Mouse (Mus musculus): ENCODE results near the gene Dst. TPM values are rescaled to one million over a fixed set of nuclear protein-coding genes. Genes with fewer than 3 reads are reported as not detected.

Gene Dst
- 28.2 and 29.4 TPM in 2 replicates for polyA plus RNA-seq (2015; fragmentation: Nextera tagmentation; extraction: Ambion mirVana)

GRCm38 (mm10) chr1:33908191-33908962 lies at the start of gene Dst:
Dst (plus strand) TSS chr1:33908225.
- H3K27me3 ChIP-seq: peaks cover 24% of the 10 kb centered on the region
- ATAC-seq: peak; percentile 9; the same call in 1 of the 2 replicates
- H3K4me2 ChIP-seq: peak within 1 kb of the TSS; percentile 77
- peak within 1 kb of the TSS; percentile 62 for H3K4me3 ChIP-seq
- H3K36me3 ChIP-seq (ENCODE audit: poor library complexity, severe bottlenecking): no peaks in the 10 kb centered on the region
- H3K4me1 ChIP-seq: peaks cover 14% of the 10 kb centered on the region
- H3K27ac ChIP-seq: no peak within 1 kb of the TSS; the same call in 1 of the 2 replicates
- WGBS: 3% methylated on average over 41 of the region's 44 CpGs
- H3K9ac ChIP-seq: peak within 1 kb of the TSS; percentile 74
- H3K9me3 ChIP-seq (replicated peaks): no peaks in the 10 kb centered on the region

- Histone ChIP-seq H3K27ac (no peak overlapping the region), H3K4me2 (no peak overlapping the region), H3K4me3 (no peak overlapping the region), H3K9ac (no peak overlapping the region), H3K4me1 (no peaks in the 10 kb centered on the region), H3K36me3 (ENCODE audit: poor library complexity, severe bottlenecking) (no peaks in the 10 kb centered on the region), H3K27me3 (no peaks in the 10 kb centered on the region), H3K9me3 (replicated peaks) (no peaks in the 10 kb centered on the region)
- no peak for ATAC-seq
- WGBS: 89% methylated on average over 2 of the region's 2 CpGs
These were observed 39.0 kb upstream of the Dst start for GRCm38 (mm10) chr1:33869031-33869430.

GRCm38 (mm10) chr1:33869437-33869836 lies 38.6 kb upstream of the Dst start:
- Histone ChIP-seq H3K4me1 (no peaks in the 10 kb centered on the region), H3K9ac (no peak overlapping the region), H3K36me3 (ENCODE audit: poor library complexity, severe bottlenecking) (no peaks in the 10 kb centered on the region), H3K27ac (no peak overlapping the region), H3K4me3 (no peak overlapping the region), H3K9me3 (replicated peaks) (no peaks in the 10 kb centered on the region), H3K4me2 (no peak overlapping the region), H3K27me3 (no peaks in the 10 kb centered on the region)
- WGBS: 93% methylated on average over 3 of the region's 3 CpGs
- ATAC-seq: no peak

- H3K9me3 ChIP-seq (replicated peaks): no peaks in the 10 kb centered on the region
- no peak overlapping the region for H3K4me3 ChIP-seq
- ATAC-seq: no peak
- no peaks in the 10 kb centered on the region for H3K36me3 ChIP-seq (ENCODE audit: poor library complexity, severe bottlenecking)
- H3K4me2 ChIP-seq: no peak overlapping the region
- WGBS: 73% methylated on average over 5 of the region's 5 CpGs
- no peaks in the 10 kb centered on the region for H3K4me1 ChIP-seq
- H3K27me3 ChIP-seq: no peaks in the 10 kb centered on the region
- H3K27ac ChIP-seq: no peak overlapping the region
- H3K9ac ChIP-seq: no peak overlapping the region
These were observed 34.5 kb upstream of the Dst start for GRCm38 (mm10) chr1:33873561-33873960.

- H3K9me3 ChIP-seq (replicated peaks): no peaks in the 10 kb centered on the region
- 51% methylated on average over 6 of the region's 6 CpGs for WGBS
- ATAC-seq: no peak
- no peak overlapping the region for H3K4me2 ChIP-seq
- no peaks in the 10 kb centered on the region for H3K27me3 ChIP-seq
- no peaks in the 10 kb centered on the region for H3K4me1 ChIP-seq
- no peak overlapping the region for H3K27ac ChIP-seq
- H3K9ac ChIP-seq: no peak overlapping the region
- no peak overlapping the region for H3K4me3 ChIP-seq
- H3K36me3 ChIP-seq (ENCODE audit: poor library complexity, severe bottlenecking): no peaks in the 10 kb centered on the region
These were observed 32.3 kb upstream of the Dst start for GRCm38 (mm10) chr1:33875691-33876090.

GRCm38 (mm10) chr1:33876416-33876815 lies 31.6 kb upstream of the Dst start:
- Histone ChIP-seq H3K9me3 (replicated peaks) (no peaks in the 10 kb centered on the region), H3K36me3 (ENCODE audit: poor library complexity, severe bottlenecking) (no peaks in the 10 kb centered on the region), H3K27ac (no peak overlapping the region), H3K9ac (no peak overlapping the region), H3K4me1 (no peaks in the 10 kb centered on the region), H3K4me3 (no peak overlapping the region), H3K4me2 (no peak overlapping the region), H3K27me3 (no peaks in the 10 kb centered on the region)
- ATAC-seq: no peak
- 80% methylated on average over 3 of the region's 3 CpGs for WGBS

GRCm38 (mm10) chr1:33878170-33878569 lies 29.9 kb upstream of the Dst start:
- WGBS: 84% methylated on average over 7 of the region's 7 CpGs
- H3K27me3 ChIP-seq: no peaks in the 10 kb centered on the region
- ATAC-seq: no peak
- no peaks in the 10 kb centered on the region for H3K4me1 ChIP-seq
- H3K27ac ChIP-seq: no peak overlapping the region
- H3K9ac ChIP-seq: no peak overlapping the region
- no peaks in the 10 kb centered on the region for H3K36me3 ChIP-seq (ENCODE audit: poor library complexity, severe bottlenecking)
- no peak overlapping the region for H3K4me3 ChIP-seq
- no peak overlapping the region for H3K4me2 ChIP-seq
- no peaks in the 10 kb centered on the region for H3K9me3 ChIP-seq (replicated peaks)

- Histone ChIP-seq H3K4me3 (no peak overlapping the region), H3K9ac (no peak overlapping the region), H3K4me1 (no peaks in the 10 kb centered on the region), H3K27me3 (no peaks in the 10 kb centered on the region), H3K9me3 (replicated peaks) (no peaks in the 10 kb centered on the region), H3K36me3 (ENCODE audit: poor library complexity, severe bottlenecking) (no peaks in the 10 kb centered on the region), H3K27ac (no peak overlapping the region), H3K4me2 (peak overlapping the region; percentile 38)
- 21% methylated on average over 18 of the region's 18 CpGs for WGBS
- no peak for ATAC-seq
These were observed 24.8 kb upstream of the Dst start for GRCm38 (mm10) chr1:33883102-33883839.

GRCm38 (mm10) chr1:33892784-33893183 lies 15.2 kb upstream of the Dst start:
- ATAC-seq: no peak
- 67% methylated on average over 10 of the region's 10 CpGs for WGBS

GRCm38 (mm10) chr1:33896116-33896515 lies 11.9 kb upstream of the Dst start:
- 0 out of 2 replicates have a peak, but pooled peaks have one; percentile 43 for ATAC-seq
- no peak overlapping the region for H3K9ac ChIP-seq

More at GRCm38 (mm10) chr1:33892784-33893183, 15.2 kb upstream of the Dst start:
- no peaks in the 10 kb centered on the region for H3K36me3 ChIP-seq (ENCODE audit: poor library complexity, severe bottlenecking)
- H3K4me2 ChIP-seq: no peak overlapping the region
- no peaks in the 10 kb centered on the region for H3K27me3 ChIP-seq
- H3K9me3 ChIP-seq (replicated peaks): no peaks in the 10 kb centered on the region
- no peak overlapping the region for H3K9ac ChIP-seq
- no peaks in the 10 kb centered on the region for H3K4me1 ChIP-seq
- no peak overlapping the region for H3K27ac ChIP-seq
- H3K4me3 ChIP-seq: no peak overlapping the region

GRCm38 (mm10) chr1:33896666-33897065 lies 11.4 kb upstream of the Dst start:
- no peak overlapping the region for H3K9ac ChIP-seq
- no peaks in the 10 kb centered on the region for H3K4me1 ChIP-seq
- WGBS: 84% methylated on average over 4 of the region's 4 CpGs
- H3K27me3 ChIP-seq: no peaks in the 10 kb centered on the region
- no peak overlapping the region for H3K4me2 ChIP-seq
- H3K36me3 ChIP-seq (ENCODE audit: poor library complexity, severe bottlenecking): no peaks in the 10 kb centered on the region
- no peak overlapping the region for H3K27ac ChIP-seq
- no peak overlapping the region for H3K4me3 ChIP-seq
- ATAC-seq: no peak
- H3K9me3 ChIP-seq (replicated peaks): no peaks in the 10 kb centered on the region

More at GRCm38 (mm10) chr1:33896116-33896515, 11.9 kb upstream of the Dst start:
- WGBS: 72% methylated on average over 6 of the region's 6 CpGs
- Histone ChIP-seq H3K4me2 (no peak overlapping the region), H3K36me3 (ENCODE audit: poor library complexity, severe bottlenecking) (no peaks in the 10 kb centered on the region), H3K27ac (no peak overlapping the region), H3K4me3 (no peak overlapping the region), H3K9me3 (replicated peaks) (no peaks in the 10 kb centered on the region), H3K4me1 (no peaks in the 10 kb centered on the region), H3K27me3 (no peaks in the 10 kb centered on the region)

- Histone ChIP-seq H3K27ac (no peak overlapping the region), H3K4me2 (no peak overlapping the region), H3K4me1 (no peaks in the 10 kb centered on the region), H3K27me3 (no peaks in the 10 kb centered on the region), H3K9me3 (replicated peaks) (no peaks in the 10 kb centered on the region), H3K9ac (no peak overlapping the region), H3K36me3 (ENCODE audit: poor library complexity, severe bottlenecking) (no peaks in the 10 kb centered on the region), H3K4me3 (no peak overlapping the region)
- no peak for ATAC-seq
- 92% methylated on average over 11 of the region's 11 CpGs for WGBS
These were observed 10.6 kb upstream of the Dst start for GRCm38 (mm10) chr1:33897426-33897825.
